Mouse (Mus musculus): ENCODE measurements around the gene Bsdc1. TPM values are rescaled to one million over a fixed set of nuclear protein-coding genes. Genes with fewer than 3 reads are reported as not detected.

Gene Bsdc1
- polyA plus RNA-seq, 1 experiment = 43.3 TPM

Other genes with a start within 250 kb of the Bsdc1 start
- 6.4 and 8.7 TPM in 2 replicates for gene C77080, start 200.2 kb upstream of the Bsdc1 start, polyA plus RNA-seq (2012; ENCODE audit: insufficient read depth, low replicate concordance)
- not detected in 2 replicates for gene Sync, start 174.0 kb upstream of the Bsdc1 start, polyA plus RNA-seq (2012; ENCODE audit: insufficient read depth, low replicate concordance)
- 2.0 and 20.5 TPM in 2 replicates for gene Rbbp4, start 126.2 kb upstream of the Bsdc1 start, polyA plus RNA-seq (2012; ENCODE audit: insufficient read depth, low replicate concordance)
- gene Zbtb8os, start 125.9 kb upstream of the Bsdc1 start, polyA plus RNA-seq (2012; ENCODE audit: insufficient read depth, low replicate concordance) = 3.9 TPM in 1 of 2 replicates, not detected in the other
- 0.29 TPM in 1 of 2 replicates, not detected in the other for gene Zbtb8a, start 83.5 kb upstream of the Bsdc1 start, polyA plus RNA-seq (2012; ENCODE audit: insufficient read depth, low replicate concordance)
- not detected in 2 replicates for gene Zbtb8b, start 20.7 kb upstream of the Bsdc1 start, polyA plus RNA-seq (2012; ENCODE audit: insufficient read depth, low replicate concordance)
- not detected in 2 replicates for gene Tssk3, start 29.4 kb downstream of the Bsdc1 start, polyA plus RNA-seq (2012; ENCODE audit: insufficient read depth, low replicate concordance)
- 2.1 TPM in 1 of 2 replicates, not detected in the other for gene Fam229a, start 29.6 kb downstream of the Bsdc1 start, polyA plus RNA-seq (2012; ENCODE audit: insufficient read depth, low replicate concordance)
- gene Marcksl1, start 52.0 kb downstream of the Bsdc1 start, polyA plus RNA-seq (2012; ENCODE audit: insufficient read depth, low replicate concordance) = 5.0 and 61.7 TPM in 2 replicates
- 6.0 and 38.0 TPM in 2 replicates for gene Hdac1, start 81.1 kb downstream of the Bsdc1 start, polyA plus RNA-seq (2012; ENCODE audit: insufficient read depth, low replicate concordance)
- gene Lck, start 112.1 kb downstream of the Bsdc1 start, polyA plus RNA-seq (2012; ENCODE audit: insufficient read depth, low replicate concordance) = 1.7 TPM in 1 of 2 replicates, not detected in the other
- gene Fam167b, start 117.0 kb downstream of the Bsdc1 start, polyA plus RNA-seq (2012; ENCODE audit: insufficient read depth, low replicate concordance) = not detected in 2 replicates
- gene Eif3i, start 139.1 kb downstream of the Bsdc1 start, polyA plus RNA-seq (2012; ENCODE audit: insufficient read depth, low replicate concordance) = 54.3 and 121 TPM in 2 replicates
- gene Tmem234, start 139.1 kb downstream of the Bsdc1 start, polyA plus RNA-seq (2012; ENCODE audit: insufficient read depth, low replicate concordance) = 305 and 342 TPM in 2 replicates
- gene Dcdc2b, start 152.7 kb downstream of the Bsdc1 start, polyA plus RNA-seq (2012; ENCODE audit: insufficient read depth, low replicate concordance) = 0.46 TPM in 1 of 2 replicates, not detected in the other
- 9.7 TPM in 1 of 2 replicates, not detected in the other for gene Iqcc, start 157.5 kb downstream of the Bsdc1 start, polyA plus RNA-seq (2012; ENCODE audit: insufficient read depth, low replicate concordance)
- gene Ccdc28b, start 162.4 kb downstream of the Bsdc1 start, polyA plus RNA-seq (2012; ENCODE audit: insufficient read depth, low replicate concordance) = 32.9 and 39.7 TPM in 2 replicates
- gene Txlna, start 179.5 kb downstream of the Bsdc1 start, polyA plus RNA-seq (2012; ENCODE audit: insufficient read depth, low replicate concordance) = 17.9 and 24.0 TPM in 2 replicates
- gene Kpna6, start 211.2 kb downstream of the Bsdc1 start, polyA plus RNA-seq (2012; ENCODE audit: insufficient read depth, low replicate concordance) = 6.8 and 9.0 TPM in 2 replicates
- gene Tmem39b, start 235.3 kb downstream of the Bsdc1 start, polyA plus RNA-seq (2012; ENCODE audit: insufficient read depth, low replicate concordance) = 51.4 and 264 TPM in 2 replicates